Mouse (Mus musculus): ENCODE measurements around the gene Sv2a. TPM values are rescaled to one million over a fixed set of nuclear protein-coding genes. Genes with fewer than 3 reads are reported as not detected.

Gene Sv2a
- total and polyA plus RNA-seq, 2 experiments from 2014 or later, result 136 to 151 TPM

DNA sequence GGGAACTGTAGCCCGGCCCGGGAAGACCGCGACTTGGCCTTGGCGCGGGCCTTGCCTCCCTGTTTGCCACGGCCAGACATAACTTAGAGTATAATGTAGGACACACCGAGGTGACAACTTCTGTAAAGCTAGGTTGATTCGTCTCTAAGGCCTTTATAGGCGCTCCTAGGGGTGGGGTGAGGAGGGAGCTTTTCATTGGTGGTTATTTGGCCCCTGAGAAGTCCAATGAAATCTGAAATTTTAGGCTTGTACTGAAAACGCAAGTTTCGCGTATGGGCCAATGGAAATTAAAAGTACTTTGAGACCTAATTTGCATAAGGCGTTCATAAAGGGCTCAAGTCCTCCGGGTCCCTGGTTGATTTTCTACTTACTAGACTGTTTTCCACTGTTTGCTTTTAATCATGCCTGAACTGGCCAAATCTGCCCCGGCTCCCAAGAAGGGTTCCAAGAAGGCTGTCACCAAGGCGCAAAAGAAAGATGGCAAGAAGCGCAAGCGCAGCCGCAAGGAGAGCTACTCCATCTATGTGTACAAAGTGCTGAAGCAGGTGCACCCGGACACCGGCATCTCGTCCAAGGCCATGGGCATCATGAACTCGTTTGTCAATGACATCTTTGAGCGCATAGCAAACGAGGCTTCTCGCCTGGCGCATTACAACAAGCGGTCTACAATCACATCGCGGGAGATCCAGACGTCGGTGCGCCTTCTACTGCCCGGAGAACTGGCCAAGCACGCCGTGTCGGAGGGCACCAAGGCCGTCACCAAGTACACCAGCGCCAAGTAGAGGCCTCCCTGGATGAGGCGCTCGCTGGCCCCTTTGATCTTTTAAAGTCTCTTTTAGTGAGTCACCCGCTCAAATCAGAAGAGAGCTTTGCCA is 40.1 kb downstream of the Sv2a start, which contains the start of the genes Hist2h2ac and Hist2h2be:
TSS of gene Hist2h2ac (minus strand) at position 116 of the 875 bp plus-strand sequence.
TSS of gene Hist2h2be (plus strand) at position 355 of the 875 bp plus-strand sequence.
- Histone ChIP-seq H3K9me3 (ENCODE audit: low read length) (no peaks in the 10 kb centered on the region), H3K9ac (replicated peaks; ENCODE audit: low read length) (peak within 1 kb of the TSS; percentile 69), H3K27me3 (ENCODE audit: insufficient read depth, low read length) (no peaks in the 10 kb centered on the region), H3K36me3 (ENCODE audit: insufficient read depth, low read length) (no peaks in the 10 kb centered on the region), H3K4me1 (ENCODE audit: insufficient read depth, low read length) (peaks cover 16% of the 10 kb centered on the region), H3K4me2 (ENCODE audit: low read depth, low read length) (peak within 1 kb of the TSS; percentile 79), H3K27ac (peak within 1 kb of the TSS; percentile 98), H3K4me3 (ENCODE audit: low read length) (peak within 1 kb of the TSS; percentile 60)
- DNase-seq (ENCODE audit: low spot score) (peak; percentile 91), ATAC-seq (peak; percentile 90)
- under 1% methylated on average over 43 of the region's 43 CpGs for whole genome bisulfite sequencing
- TF ChIP-seq CTCF (IDR thresholded peaks at IDR 0.05; ENCODE audit: low read depth), result no peak

DNA sequence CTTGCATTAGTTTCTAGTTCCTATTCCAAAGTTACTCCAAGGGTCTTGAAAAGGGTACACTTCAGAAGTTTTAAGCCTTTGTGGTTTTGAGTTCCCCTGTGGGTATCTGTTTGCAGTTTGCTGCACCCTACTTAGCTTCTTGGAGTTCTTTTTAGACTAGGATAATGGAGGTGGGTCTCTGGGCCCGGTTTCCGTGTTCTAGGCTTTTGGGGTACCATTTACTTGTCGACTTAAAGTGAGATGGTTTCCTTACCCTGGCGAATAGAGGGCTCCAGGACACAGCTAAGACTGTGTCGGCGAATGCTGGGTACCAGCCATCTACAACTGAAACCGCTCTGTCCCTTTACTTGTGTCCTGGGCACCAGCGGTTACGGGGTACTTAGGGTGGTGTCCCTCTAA is 40.7 kb downstream of the Sv2a start:
- 9% methylated on average over 9 of the region's 9 CpGs for WGBS
- no peaks in the 10 kb centered on the region for H3K36me3 ChIP-seq (ENCODE audit: insufficient read depth, low read length)
- no peak for TF ChIP-seq CTCF (IDR thresholded peaks at IDR 0.05; ENCODE audit: low read depth)

DNA sequence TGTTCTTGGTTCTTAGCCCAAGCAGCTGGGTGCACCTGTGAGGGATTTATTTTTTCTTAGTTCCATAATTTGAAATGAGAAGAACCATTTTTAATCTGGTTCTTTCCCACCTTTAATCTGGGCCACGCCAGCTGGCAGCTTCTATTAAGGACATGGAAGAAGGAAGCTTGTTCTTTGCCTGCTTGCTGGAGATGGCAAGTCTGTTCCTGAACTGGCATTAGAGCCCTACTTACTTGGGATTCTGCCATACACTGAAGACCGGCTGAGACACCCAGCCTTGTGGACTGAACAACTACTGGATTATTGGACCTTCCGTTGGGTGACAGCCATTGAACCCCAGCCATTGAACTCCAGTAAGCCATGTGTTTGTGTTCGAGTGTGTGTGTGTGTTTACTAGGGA is 41.8 kb downstream of the Sv2a start:
- TF ChIP-seq CTCF (IDR thresholded peaks at IDR 0.05; ENCODE audit: low read depth), result no peak
- H3K4me1 ChIP-seq (ENCODE audit: insufficient read depth, low read length), result peaks cover 16% of the 10 kb centered on the region
- DNase-seq (ENCODE audit: low spot score) (no peak), ATAC-seq (no peak)
- H3K27ac ChIP-seq, result no peak overlapping the region
- 74% methylated on average over 4 of the region's 4 CpGs for WGBS
- no peaks in the 10 kb centered on the region for H3K9me3 ChIP-seq (ENCODE audit: low read length)
- no peaks in the 10 kb centered on the region for H3K27me3 ChIP-seq (ENCODE audit: insufficient read depth, low read length)
- H3K4me2 ChIP-seq (ENCODE audit: low read depth, low read length), result peak overlapping the region; percentile 79
- H3K36me3 ChIP-seq (ENCODE audit: insufficient read depth, low read length), result no peaks in the 10 kb centered on the region
- H3K9ac ChIP-seq (replicated peaks; ENCODE audit: low read length), result no peak overlapping the region
- no peak overlapping the region for H3K4me3 ChIP-seq (ENCODE audit: low read length)

More for the DNA sequence above, 40.7 kb downstream of the Sv2a start:
- H3K4me3 ChIP-seq (ENCODE audit: low read length), result peak overlapping the region; percentile 60
- peak overlapping the region; percentile 69; the same call in 1 of the 2 replicates for H3K9ac ChIP-seq (replicated peaks; ENCODE audit: low read length)
- no peaks in the 10 kb centered on the region for H3K9me3 ChIP-seq (ENCODE audit: low read length)
- H3K27me3 ChIP-seq (ENCODE audit: insufficient read depth, low read length), result no peaks in the 10 kb centered on the region
- no peak for ATAC-seq
- H3K27ac ChIP-seq, result peak overlapping the region; percentile 98
- DNase-seq (ENCODE audit: low spot score), result peak; percentile 4
- H3K4me2 ChIP-seq (ENCODE audit: low read depth, low read length), result peak overlapping the region; percentile 79
- peaks cover 16% of the 10 kb centered on the region for H3K4me1 ChIP-seq (ENCODE audit: insufficient read depth, low read length)

DNA sequence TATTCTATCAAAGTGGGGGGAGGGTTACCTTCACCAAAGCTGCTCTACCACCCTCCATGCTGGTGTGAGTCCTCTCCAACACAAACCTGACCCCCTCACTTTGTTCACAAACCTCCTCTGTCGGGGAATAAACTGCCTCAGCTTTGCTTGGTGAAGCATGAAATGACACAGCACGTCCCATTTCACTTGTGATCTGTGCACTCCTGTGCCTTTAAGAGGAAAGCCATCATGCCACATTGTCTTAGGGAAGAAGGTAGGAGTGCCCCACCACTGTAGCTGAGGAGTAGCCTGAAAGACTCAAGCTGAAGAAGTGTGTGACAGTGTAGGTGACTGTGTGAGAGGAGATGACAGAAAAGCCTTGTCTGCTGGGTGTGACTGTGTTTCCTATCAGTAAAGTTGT is 44.5 kb downstream of the Sv2a start:
- DNase-seq (ENCODE audit: low spot score), result no peak

DNA sequence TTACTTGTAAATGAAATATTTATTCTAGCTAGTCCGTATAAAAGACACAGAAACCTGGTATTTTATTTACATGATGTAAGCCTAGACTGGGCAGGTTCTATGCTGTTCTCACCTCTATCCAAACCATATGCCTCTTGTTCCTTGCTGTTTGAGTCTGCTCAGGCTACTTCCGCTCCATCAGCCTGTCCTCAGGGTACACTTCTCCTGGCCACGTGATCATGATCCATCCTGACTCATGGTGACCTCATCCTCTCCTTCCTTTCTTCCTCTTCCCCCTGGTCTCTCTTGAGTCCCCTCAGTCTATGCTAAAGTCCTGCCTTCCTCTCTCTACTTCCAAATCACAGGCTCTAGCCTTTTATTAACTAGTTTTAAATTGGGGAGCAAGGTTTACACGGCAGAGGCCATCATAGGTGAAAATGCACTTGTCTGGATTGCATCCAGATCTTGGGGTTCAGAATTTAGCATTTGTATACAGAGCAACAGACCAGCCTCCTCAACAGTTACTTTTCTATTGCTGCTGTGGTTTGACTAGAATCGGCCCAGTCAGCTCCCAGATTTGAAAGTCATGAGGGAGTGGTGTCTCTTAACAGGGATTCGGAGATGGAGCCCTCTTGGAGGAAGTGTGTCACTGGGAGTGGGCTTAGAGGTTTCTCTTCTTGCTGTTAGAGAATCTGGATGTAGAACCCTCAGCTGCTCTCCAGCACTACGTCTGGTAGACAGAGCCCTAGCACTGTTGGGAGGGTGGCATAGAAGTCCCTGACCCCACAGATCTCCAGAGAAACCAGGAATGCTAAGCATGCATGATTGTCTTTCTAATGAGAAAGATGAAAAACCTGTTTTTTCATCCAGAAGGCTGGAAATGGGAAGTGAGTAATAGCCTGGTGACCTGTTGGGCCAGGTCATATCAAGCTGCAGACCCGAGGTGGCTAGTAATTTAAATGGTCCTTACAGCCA is 46.0 kb downstream of the Sv2a start:
- 0 out of 2 replicates have a peak, but pooled peaks have one; percentile 15 for ATAC-seq
- H3K27ac ChIP-seq, result no peak overlapping the region
- WGBS, result 76% methylated on average over 8 of the region's 8 CpGs

More for the DNA sequence above, 44.5 kb downstream of the Sv2a start:
- 20% methylated on average over 2 of the region's 2 CpGs for WGBS
- Histone ChIP-seq H3K27ac (no peak overlapping the region), H3K9ac (replicated peaks; ENCODE audit: low read length) (no peak overlapping the region), H3K4me2 (ENCODE audit: low read depth, low read length) (no peak overlapping the region), H3K36me3 (ENCODE audit: insufficient read depth, low read length) (no peaks in the 10 kb centered on the region), H3K4me1 (ENCODE audit: insufficient read depth, low read length) (peaks cover 10% of the 10 kb centered on the region; the same call in 1 of the 2 replicates), H3K4me3 (ENCODE audit: low read length) (no peak overlapping the region), H3K9me3 (ENCODE audit: low read length) (no peaks in the 10 kb centered on the region), H3K27me3 (ENCODE audit: insufficient read depth, low read length) (no peaks in the 10 kb centered on the region)
- ATAC-seq, result no peak
- no peak for TF ChIP-seq CTCF (IDR thresholded peaks at IDR 0.05; ENCODE audit: low read depth)

DNA sequence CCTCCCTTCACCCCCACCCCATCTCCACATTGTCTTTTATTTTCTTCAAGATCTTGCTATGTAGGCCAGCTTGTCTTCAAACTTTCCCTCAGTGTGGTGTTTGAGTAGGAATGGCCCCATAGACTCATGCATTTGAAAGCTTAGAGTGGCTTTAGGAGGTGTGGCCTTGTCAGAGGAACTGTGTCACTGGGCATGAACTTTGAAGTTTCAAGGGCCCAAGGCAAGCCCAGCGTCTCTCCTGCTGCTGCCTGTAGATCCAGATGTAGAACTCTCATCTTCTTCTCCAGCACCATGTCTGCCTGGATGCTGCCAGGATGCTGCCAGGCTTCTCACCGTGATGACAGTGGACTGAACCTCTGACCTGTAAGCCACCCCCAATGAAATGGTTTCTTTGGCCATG is 47.9 kb downstream of the Sv2a start:
- no peak overlapping the region for H3K4me2 ChIP-seq (ENCODE audit: low read depth, low read length)
- TF ChIP-seq CTCF (IDR thresholded peaks at IDR 0.05; ENCODE audit: low read depth), result no peak
- no peak overlapping the region for H3K9ac ChIP-seq (replicated peaks; ENCODE audit: low read length)
- 70% methylated on average over 2 of the region's 2 CpGs for WGBS
- H3K36me3 ChIP-seq (ENCODE audit: insufficient read depth, low read length), result no peaks in the 10 kb centered on the region
- DNase-seq (ENCODE audit: low spot score) (no peak), ATAC-seq (no peak)
- H3K4me3 ChIP-seq (ENCODE audit: low read length), result no peak overlapping the region
- no peak overlapping the region for H3K27ac ChIP-seq
- no peaks in the 10 kb centered on the region for H3K27me3 ChIP-seq (ENCODE audit: insufficient read depth, low read length)
- no peaks in the 10 kb centered on the region for H3K4me1 ChIP-seq (ENCODE audit: insufficient read depth, low read length)
- H3K9me3 ChIP-seq (ENCODE audit: low read length), result no peaks in the 10 kb centered on the region

More for the DNA sequence above, 46.0 kb downstream of the Sv2a start:
- Histone ChIP-seq H3K4me3 (ENCODE audit: low read length) (no peak overlapping the region), H3K27me3 (ENCODE audit: insufficient read depth, low read length) (no peaks in the 10 kb centered on the region), H3K9me3 (ENCODE audit: low read length) (no peaks in the 10 kb centered on the region), H3K36me3 (ENCODE audit: insufficient read depth, low read length) (no peaks in the 10 kb centered on the region), H3K4me1 (ENCODE audit: insufficient read depth, low read length) (peaks cover 6% of the 10 kb centered on the region; the same call in 1 of the 2 replicates), H3K9ac (replicated peaks; ENCODE audit: low read length) (no peak overlapping the region), H3K4me2 (ENCODE audit: low read depth, low read length) (no peak overlapping the region)
- TF ChIP-seq CTCF (IDR thresholded peaks at IDR 0.05; ENCODE audit: low read depth), result no peak
- no peak for DNase-seq (ENCODE audit: low spot score)

All from hindbrain, postnatal 0 days (tissue).